Comparison of ENCODE assay signal across 11 mouse cellular contexts in genomic region chr1:180943896-180944295, GRCm38 (mm10). TPM values are rescaled to one million over a fixed set of nuclear protein-coding genes. Genes with fewer than 3 reads are reported as not detected.
DNase-seq lines count a peak whose midpoint lies in the region; ATAC-seq and TF ChIP-seq lines count a peak whose summit lies in the region.
"Had no signal": no experiment of that assay in that cellular context is flagged by ENCODE, and none has a peak within 500 bp of the region (broad histone marks: within the 10 kb centered on the region; RNA-seq: fewer than 3 reads in every experiment).

No protein-coding gene starts in this region.

- peak; percentile 43 for TF ChIP-seq CTCF in lung, postnatal 0 days (IDR thresholded peaks at IDR 0.05)
- TF ChIP-seq CTCF in intestine, postnatal 0 days (IDR thresholded peaks at IDR 0.05; ENCODE audit: low read depth): peak; percentile 51

- H3K27ac ChIP-seq in heart, embryonic 11.5 days (ENCODE audit: low read depth, low read length): no peak overlapping the region
- H3K27ac ChIP-seq in lung, postnatal 0 days (ENCODE audit: low read length): no peak overlapping the region; the same call in 1 of the 2 replicates
- no peak overlapping the region for H3K27ac ChIP-seq in intestine, postnatal 0 days (ENCODE audit: low read depth, low read length)

- no peaks in the 10 kb centered on the region for H3K9me3 ChIP-seq in heart, embryonic 11.5 days (replicated peaks; ENCODE audit: control insufficient read depth, low read length)
- H3K9me3 ChIP-seq in lung, postnatal 0 days (ENCODE audit: low read length): no peaks in the 10 kb centered on the region
- H3K9me3 ChIP-seq in intestine, postnatal 0 days (ENCODE audit: control insufficient read depth): no peaks in the 10 kb centered on the region

- H3K4me1 ChIP-seq in heart, embryonic 11.5 days (ENCODE audit: control insufficient read depth, insufficient read depth, low read length): peaks cover 24% of the 10 kb centered on the region
- H3K4me1 ChIP-seq in lung, postnatal 0 days (ENCODE audit: insufficient read depth, low read depth, low read length): peaks cover 21% of the 10 kb centered on the region
- H3K4me1 ChIP-seq in intestine, postnatal 0 days (replicated peaks; ENCODE audit: control insufficient read depth, insufficient read depth, low read length): peaks cover 7% of the 10 kb centered on the region; the same call in 1 of the 2 replicates

- no peak for TF ChIP-seq EP300 in lung, postnatal 0 days (IDR thresholded peaks at IDR 0.05)

- DNase-seq in heart, adult 8-10 months (ENCODE audit: low spot score): no peak
- DNase-seq in lung, postnatal 0 days (ENCODE audit: low spot score): peak; percentile 51
- no peak for DNase-seq in lung, postnatal 14 days
- no peak for DNase-seq in ovary, postnatal 36 days (ENCODE audit: low spot score)
- DNase-seq in thymus, postnatal 25 days: no peak
- no peak for DNase-seq in frontal cortex, postnatal 14 days (ENCODE audit: low spot score in 2 of 2)
- DNase-seq: embryo, embryonic 11 days; kidney, adult 8-10 months had no signal

- no peak for ATAC-seq in heart, embryonic 11.5 days (replicated peaks; ENCODE audit: insufficient number of reproducible peaks, low FRiP score, low TSS enrichment)
- no peak for ATAC-seq in lung, postnatal 0 days
- ATAC-seq in intestine, postnatal 0 days: no peak

- H3K9ac ChIP-seq in heart, embryonic 11.5 days (ENCODE audit: low read depth, low read length): no peak overlapping the region
- H3K9ac ChIP-seq in lung, postnatal 0 days (replicated peaks; ENCODE audit: low read depth): no peak overlapping the region
- no peak overlapping the region for H3K9ac ChIP-seq in intestine, postnatal 0 days (ENCODE audit: low read depth, low read length)

- 46% methylated on average over 1 of the region's 1 CpGs for WGBS in heart, embryonic 11.5 days (ENCODE audit: insufficient replicate concordance)
- 69% methylated on average over 1 of the region's 1 CpGs for WGBS in lung, postnatal 0 days
- WGBS in intestine, postnatal 0 days: 65% methylated on average over 1 of the region's 1 CpGs

- no peak overlapping the region for H3K4me3 ChIP-seq in heart, embryonic 11.5 days (ENCODE audit: low read depth, low read length)
- no peak overlapping the region for H3K4me3 ChIP-seq in lung, postnatal 0 days (ENCODE audit: low read depth, low read length)
- no peak overlapping the region for H3K4me3 ChIP-seq in intestine, postnatal 0 days (ENCODE audit: low read depth, low read length)

- H3K36me3 ChIP-seq in heart, embryonic 11.5 days (ENCODE audit: control insufficient read depth, insufficient read depth, low read length): no peaks in the 10 kb centered on the region; the same call in 1 of the 2 replicates
- peaks cover 11% of the 10 kb centered on the region; the same call in 1 of the 2 replicates for H3K36me3 ChIP-seq in lung, postnatal 0 days (ENCODE audit: insufficient read depth, low read length)
- H3K36me3 ChIP-seq in intestine, postnatal 0 days (ENCODE audit: control insufficient read depth, insufficient read depth): peaks cover 10% of the 10 kb centered on the region

- H3K4me2 ChIP-seq in heart, embryonic 11.5 days: 0 out of 2 replicates have a peak overlapping the region, but pooled peaks have one; percentile 6
- no peak overlapping the region for H3K4me2 ChIP-seq in lung, postnatal 0 days (replicated peaks; ENCODE audit: low read depth, low read length)
- H3K4me2 ChIP-seq in intestine, postnatal 0 days (replicated peaks; ENCODE audit: low read depth): no peak overlapping the region

- peaks cover 6% of the 10 kb centered on the region; the same call in 1 of the 2 replicates for H3K27me3 ChIP-seq in heart, embryonic 11.5 days (ENCODE audit: control insufficient read depth, insufficient read depth, low read length)
- no peaks in the 10 kb centered on the region for H3K27me3 ChIP-seq in lung, postnatal 0 days (replicated peaks; ENCODE audit: insufficient read depth, low read length)
- H3K27me3 ChIP-seq in intestine, postnatal 0 days (replicated peaks; ENCODE audit: control insufficient read depth, insufficient read depth, low read length): no peaks in the 10 kb centered on the region

RNA-seq across cellular contexts. Expression of gene Tmem63a, which starts 1.8 kb away (rescaled TPM):
- 5.8 and 6.7 TPM in 2 replicates for polyA plus RNA-seq in heart, embryonic 11.5 days (2014; fragmentation: Nextera tagmentation; extraction: Ambion mirVana)
- total RNA-seq in heart, adult 8-10 months (2022): 10 to 100 TPM; 12.3 to 15.1 (median 13.9) TPM
- 22.7 and 25.1 TPM in 2 replicates for polyA plus RNA-seq in lung, postnatal 0 days (2015; fragmentation: Nextera tagmentation; extraction: Ambion mirVana)
- polyA plus RNA-seq in intestine, postnatal 0 days (2015; fragmentation: Nextera tagmentation; extraction: Ambion mirVana): 9.5 and 10.2 TPM in 2 replicates

RNA-seq across cellular contexts. Expression of gene Lefty1, which starts 9.1 kb away (rescaled TPM):
- 1.2 and 1.3 TPM in 2 replicates for polyA plus RNA-seq in heart, embryonic 11.5 days (2014; fragmentation: Nextera tagmentation; extraction: Ambion mirVana)
- total RNA-seq in heart, adult 8-10 months (2022): 1 to 10 TPM in 1 of 4 experiments, under 1 TPM in 3; 0.43 to 1.2 (median 0.65) TPM
- polyA plus RNA-seq in lung, postnatal 0 days (2015; fragmentation: Nextera tagmentation; extraction: Ambion mirVana): 1.1 and 2.1 TPM in 2 replicates
- polyA plus RNA-seq in intestine, postnatal 0 days (2015; fragmentation: Nextera tagmentation; extraction: Ambion mirVana): 0.90 and 1.3 TPM in 2 replicates

RNA-seq across cellular contexts. Expression of gene Pycr2, which starts 39.8 kb away (rescaled TPM):
- polyA plus RNA-seq in heart, embryonic 11.5 days (2014; fragmentation: Nextera tagmentation; extraction: Ambion mirVana): 64.3 and 72.5 TPM in 2 replicates
- 10 to 100 TPM; 11.6 to 13.5 (median 13.3) TPM for total RNA-seq in heart, adult 8-10 months (2022)
- 51.9 and 57.5 TPM in 2 replicates for polyA plus RNA-seq in lung, postnatal 0 days (2015; fragmentation: Nextera tagmentation; extraction: Ambion mirVana)
- polyA plus RNA-seq in intestine, postnatal 0 days (2015; fragmentation: Nextera tagmentation; extraction: Ambion mirVana): 24.5 and 26.3 TPM in 2 replicates

RNA-seq across cellular contexts. Expression of gene Lefty2, which starts 51.0 kb away (rescaled TPM):
- not detected in 2 replicates for polyA plus RNA-seq in heart, embryonic 11.5 days (2014; fragmentation: Nextera tagmentation; extraction: Ambion mirVana)
- not detected for total RNA-seq in heart, adult 8-10 months (2022)
- polyA plus RNA-seq in lung, postnatal 0 days (2015; fragmentation: Nextera tagmentation; extraction: Ambion mirVana): 0.16 TPM in 1 of 2 replicates, not detected in the other
- polyA plus RNA-seq in intestine, postnatal 0 days (2015; fragmentation: Nextera tagmentation; extraction: Ambion mirVana): not detected in 2 replicates
- polyA plus RNA-seq: stomach, embryonic 14.5 days had no signal
